Mouse (Mus musculus) layer of hippocampus, postnatal 14 days (tissue): ENCODE measurements at regions not wholly inside any gene's neighbourhood (a gene's known extent, or its start where the extent isn't known, plus 50 kb on each side); places are given as distances from the start of the nearest gene placed in this dataset.

ENCODE experiments used
- DNase-seq, 2 experiments: peaks; one replicate each; pipeline ENCODE4 v3.0.0; 2021 to 2022; ENCODE audit warnings: low spot score in 2 of 2, mixed read lengths in 1 of 2

DNA sequence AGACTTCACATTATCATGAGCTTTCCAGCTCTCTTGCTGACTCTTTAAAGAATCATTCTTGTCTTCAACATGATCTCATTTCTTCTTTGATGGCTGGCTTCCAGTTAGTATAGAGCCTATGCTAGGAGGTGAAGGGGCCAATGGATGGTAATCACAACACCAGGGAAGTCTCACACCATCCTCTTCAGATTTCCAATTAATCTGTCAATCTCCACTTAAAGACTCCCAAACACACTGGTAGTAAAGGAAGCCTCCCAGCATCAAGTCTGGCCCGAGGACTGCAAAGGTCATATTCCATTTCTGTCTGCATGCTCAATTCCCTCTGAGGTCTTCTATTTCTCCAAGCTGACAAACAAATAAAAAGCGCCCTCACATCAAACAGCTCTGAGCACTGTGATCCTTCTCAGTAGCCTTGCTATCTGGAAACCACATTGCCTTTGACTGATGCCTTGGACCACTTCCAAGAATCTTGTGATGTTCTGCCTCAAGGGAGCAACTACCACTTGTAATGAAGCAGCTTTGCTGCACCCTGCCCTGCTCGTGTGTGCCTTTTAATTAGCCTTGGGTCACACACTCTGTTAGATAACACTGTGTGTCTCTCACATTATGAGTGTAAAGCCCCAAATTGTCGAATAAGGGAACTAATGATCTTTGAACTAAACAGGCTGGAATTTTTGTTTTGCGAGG is 629.0 kb upstream of the Cdh10 start:
- DNase-seq = peak; percentile 11 to 16

DNA sequence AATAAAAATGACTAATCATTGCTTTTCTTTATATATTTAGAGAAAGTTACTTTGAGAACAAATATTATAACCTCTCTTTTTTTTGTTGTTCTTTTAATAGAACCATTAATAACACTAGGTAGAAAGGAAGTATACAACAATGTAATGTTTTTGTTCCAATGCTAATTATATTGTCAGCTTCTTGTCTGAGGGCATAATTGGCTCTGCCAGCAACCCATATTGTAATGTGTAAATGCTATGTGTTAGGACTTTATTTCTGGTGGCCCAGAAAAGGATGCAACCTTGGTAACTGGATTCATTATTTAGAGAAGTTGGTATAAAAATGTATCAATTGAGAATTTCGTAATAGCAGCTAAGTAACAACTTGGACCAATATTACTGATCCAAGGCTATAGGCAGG is 628.3 kb upstream of the Cdh10 start:
- DNase-seq = no peak

GRCm38 (mm10) chr15:18211102-18211501 is 607.6 kb upstream of the Cdh10 start:
- peak in 1 of 2 experiments; percentile 38 for DNase-seq

GRCm38 (mm10) chr15:18219913-18220312 is 598.8 kb upstream of the Cdh10 start:
- no peak for DNase-seq
